Mouse (Mus musculus) ES-Bruce4 (cell line): ENCODE measurements around the gene Slc16a11. TPM values are rescaled to one million over a fixed set of nuclear protein-coding genes. Genes with fewer than 3 reads are reported as not detected.
"Not testable (repeated sequence)": the region's sequence is repeated elsewhere in the genome, so short reads cannot be mapped to it uniquely, and the experiment has no call there.

Experiments
- H3K27ac ChIP-seq: 2 replicates; pipeline ENCODE4 v1.5.1; 2012; ENCODE audit warnings: low read length, inconsistent platforms; ENCODE audit not compliant: insufficient read depth
- H3K27me3 ChIP-seq: 2 replicates; pipeline ENCODE4 v1.6.1; 2012; ENCODE audit warnings: mild to moderate bottlenecking, low read length, inconsistent platforms; ENCODE audit not compliant: control insufficient read depth, poor library complexity, insufficient read depth, severe bottlenecking
- H3K36me3 ChIP-seq: 2 replicates; pipeline ENCODE4 v1.6.1; 2012; ENCODE audit warnings: inconsistent platforms, mild to moderate bottlenecking, low read length, moderate library complexity; ENCODE audit not compliant: control insufficient read depth, poor library complexity, insufficient read depth, severe bottlenecking
- H3K4me1 ChIP-seq: one replicate; pipeline ENCODE4 v1.8.1; 2011; ENCODE audit warnings: low read length; ENCODE audit not compliant: control insufficient read depth, insufficient read depth
- H3K4me3 ChIP-seq: 2 replicates; pipeline ENCODE4 v1.5.1; 2011; ENCODE audit warnings: low read depth, mild to moderate bottlenecking, low read length
- H3K9ac ChIP-seq: 2 replicates; pipeline ENCODE4 v1.6.1; 2012; ENCODE audit warnings: low read depth, mild to moderate bottlenecking, inconsistent platforms; ENCODE audit not compliant: poor library complexity, severe bottlenecking
- H3K9me3 ChIP-seq: replicated peaks from 2 replicates; pipeline ENCODE4 v1.6.1; 2012; ENCODE audit warnings: mild to moderate bottlenecking, low read length, inconsistent platforms; ENCODE audit not compliant: control insufficient read depth, poor library complexity, insufficient read depth, severe bottlenecking
- CTCF ChIP-seq: IDR thresholded peaks from one replicate; pipeline ENCODE4 v1.8.1; 2011; ENCODE audit warnings: low read depth, low read length
- EP300 ChIP-seq: IDR thresholded peaks from 2 replicates; pipeline ENCODE4 v1.6.1; 2011; ENCODE audit warnings: low read depth, low read length; ENCODE audit not compliant: insufficient read depth
- POLR2A ChIP-seq: IDR thresholded peaks from one replicate; pipeline ENCODE4 v1.8.1; 2011; ENCODE audit warnings: low read length; ENCODE audit not compliant: insufficient read depth
- polyA plus RNA-seq: library from polyadenylated mRNA; stranded (reverse); fragments of >200 nt; gene quantifications from 2 replicates; pipeline ENCODE4 v1.2.4, GENCODE M21; 2011; ENCODE audit warnings: low read depth; ENCODE audit not compliant: missing spikeins, insufficient read depth, insufficient read length

Gene Slc16a11
- polyA plus RNA-seq: 2.0 and 3.5 TPM in 2 replicates

DNA sequence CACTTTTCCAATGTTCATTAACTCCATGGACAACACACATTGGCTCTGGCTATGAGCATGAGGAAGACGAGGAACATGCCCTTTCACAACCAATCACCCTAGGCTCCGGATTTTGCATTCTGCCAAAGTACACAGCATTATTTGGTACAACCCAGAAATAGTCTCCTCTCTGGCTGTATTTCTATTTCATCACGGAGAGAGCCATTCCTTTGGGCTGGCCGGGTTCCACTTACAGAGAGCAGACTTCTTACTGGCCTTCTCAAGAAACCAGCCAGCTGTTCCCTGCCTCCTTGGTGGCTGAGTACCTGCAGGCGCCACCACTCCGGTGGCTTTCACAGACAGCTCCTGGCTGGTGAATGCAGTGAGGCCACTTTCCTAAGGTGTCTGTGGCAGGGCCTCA lies at the start of gene Slc16a11:
TSS of gene Slc16a11 (plus strand) at position 330 of the 400 bp plus-strand sequence.
- Histone ChIP-seq H3K9ac (peak within 1 kb of the TSS; percentile 41), H3K4me3 (no peak within 1 kb of the TSS), H3K36me3 (no peaks in the 10 kb centered on the region), H3K27me3 (no peaks in the 10 kb centered on the region), H3K4me1 (no peaks in the 10 kb centered on the region), H3K27ac (no peak within 1 kb of the TSS), H3K9me3 (no peaks in the 10 kb centered on the region)
- TF ChIP-seq CTCF: no peak
- TF ChIP-seq POLR2A: no peak
- no peak for TF ChIP-seq EP300

DNA sequence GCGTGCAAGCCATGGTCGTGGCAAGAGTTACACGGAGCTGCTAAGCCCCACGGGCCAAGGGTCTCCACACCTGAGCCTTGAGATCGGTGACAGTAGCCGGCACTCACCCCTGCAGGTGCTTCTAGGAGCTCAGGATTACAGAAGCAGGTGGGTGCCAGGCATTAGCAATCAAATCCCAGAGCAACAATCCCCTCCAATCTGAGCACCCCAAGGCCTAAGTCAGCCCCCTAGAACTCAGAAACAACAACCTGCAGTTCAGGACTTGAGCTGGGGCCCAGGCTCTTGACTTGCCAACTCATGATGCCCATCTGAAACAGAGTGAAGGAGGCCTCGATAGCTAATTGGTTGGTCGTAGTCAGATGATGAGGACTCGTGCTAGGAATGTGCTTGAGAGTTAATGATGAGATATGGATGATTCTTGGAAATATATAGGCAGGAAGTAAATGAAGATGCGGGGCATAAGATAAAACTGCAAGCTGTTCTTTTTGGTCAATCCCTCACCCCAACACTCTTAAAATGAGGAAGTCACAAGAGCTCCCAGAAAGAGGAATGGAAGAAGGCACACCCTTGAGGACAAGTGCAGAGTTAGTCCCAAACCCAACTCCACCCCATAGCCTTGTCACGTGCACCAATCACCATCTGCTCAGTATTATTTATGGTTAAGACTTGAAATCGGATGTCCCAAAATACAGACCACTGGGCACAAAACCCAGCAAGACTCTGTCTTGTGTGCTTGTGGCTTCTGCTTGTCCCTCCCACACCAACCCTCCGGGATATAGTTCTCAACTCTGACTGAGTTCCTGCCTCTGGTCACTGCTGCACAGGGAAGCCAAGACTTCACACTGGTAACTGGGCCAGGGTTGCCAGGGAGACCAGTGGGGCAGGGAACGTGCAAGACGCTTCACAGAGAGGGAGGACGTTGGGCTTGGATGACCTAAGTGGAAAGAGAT lies 46.3 kb upstream of the Slc16a11 start:
- Histone ChIP-seq H3K27ac (no peak overlapping the region), H3K27me3 (no peaks in the 10 kb centered on the region; the same call in 1 of the 2 replicates), H3K9ac (no peak overlapping the region), H3K36me3 (no peaks in the 10 kb centered on the region), H3K4me1 (no peaks in the 10 kb centered on the region), H3K4me3 (no peak overlapping the region), H3K9me3 (no peaks in the 10 kb centered on the region)
- TF ChIP-seq EP300: no peak
- TF ChIP-seq CTCF: no peak
- no peak for TF ChIP-seq POLR2A

DNA sequence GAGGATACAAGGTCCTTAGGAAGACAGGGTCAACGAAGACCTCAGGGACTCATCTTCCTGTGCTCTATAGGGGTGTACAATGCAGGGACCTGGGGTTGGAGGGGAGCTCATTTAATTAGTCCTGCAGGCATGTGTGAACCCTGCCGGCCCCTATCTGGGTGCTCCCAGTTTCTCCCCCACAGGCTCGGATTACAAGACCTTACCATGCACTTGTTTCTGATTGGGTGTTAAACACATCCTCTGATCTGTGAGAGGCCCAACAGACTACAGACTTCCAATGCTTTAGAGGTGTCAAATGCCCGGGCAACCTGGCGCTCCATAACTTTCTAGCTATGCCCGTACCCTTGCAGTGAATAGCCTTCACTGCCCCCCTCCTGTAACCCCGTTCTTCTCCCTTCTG lies 44.4 kb upstream of the Slc16a11 start:
- no peaks in the 10 kb centered on the region; the same call in 1 of the 2 replicates for H3K27me3 ChIP-seq
- H3K4me1 ChIP-seq: no peaks in the 10 kb centered on the region
- no peak overlapping the region for H3K9ac ChIP-seq
- H3K36me3 ChIP-seq: no peaks in the 10 kb centered on the region
- TF ChIP-seq POLR2A: no peak
- TF ChIP-seq CTCF: no peak
- TF ChIP-seq EP300: no peak
- no peaks in the 10 kb centered on the region for H3K9me3 ChIP-seq
- H3K27ac ChIP-seq: no peak overlapping the region
- H3K4me3 ChIP-seq: no peak overlapping the region

DNA sequence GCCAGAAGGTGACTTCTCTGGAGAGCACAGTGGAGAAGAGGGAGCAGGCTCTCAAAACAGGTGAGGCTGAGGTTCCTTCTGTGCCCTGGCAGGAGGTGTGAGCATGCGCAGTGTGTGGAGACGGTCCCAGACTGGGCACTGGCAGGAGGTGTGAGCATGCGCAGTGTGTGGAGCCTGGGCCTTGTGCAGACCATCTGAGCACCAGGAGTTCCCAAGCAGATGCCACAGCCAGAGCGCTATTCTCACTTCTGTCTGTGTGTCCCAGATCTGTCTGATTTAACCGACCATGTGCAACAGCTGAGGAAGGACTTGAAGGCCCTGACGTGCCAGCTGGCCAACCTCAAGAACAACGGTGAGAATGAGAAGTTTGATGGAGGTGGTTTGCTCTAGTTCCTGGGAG lies 43.1 kb upstream of the Slc16a11 start:
- H3K36me3 ChIP-seq, H3K9ac ChIP-seq, H3K9me3 ChIP-seq, H3K27ac ChIP-seq, H3K4me3 ChIP-seq, H3K27me3 ChIP-seq, H3K4me1 ChIP-seq: not testable (repeated sequence)

DNA sequence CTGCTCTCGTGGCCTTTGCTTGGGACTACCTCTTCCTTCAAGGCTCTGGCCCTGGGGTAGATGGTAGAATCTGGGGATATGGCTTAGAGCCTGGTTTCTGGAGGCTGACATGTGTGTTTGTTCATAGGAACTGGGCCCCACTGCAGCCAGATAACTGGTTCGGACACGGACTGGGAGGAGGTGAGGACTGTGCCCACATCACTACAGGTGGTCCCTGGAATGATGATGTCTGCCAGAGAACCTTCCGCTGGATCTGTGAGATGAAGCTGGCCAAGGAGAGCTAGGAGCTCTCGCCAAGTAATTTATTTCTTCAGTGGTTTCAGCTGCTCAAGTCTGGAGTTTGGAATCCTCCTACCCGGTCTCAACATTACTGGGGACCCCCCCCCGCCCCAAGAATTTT lies 42.3 kb upstream of the Slc16a11 start:
- no peak overlapping the region for H3K27ac ChIP-seq
- H3K9me3 ChIP-seq: no peaks in the 10 kb centered on the region
- H3K4me3 ChIP-seq: no peak overlapping the region
- no peaks in the 10 kb centered on the region for H3K4me1 ChIP-seq
- H3K36me3 ChIP-seq: no peaks in the 10 kb centered on the region
- H3K9ac ChIP-seq: no peak overlapping the region
- H3K27me3 ChIP-seq: no peaks in the 10 kb centered on the region
- TF ChIP-seq EP300 (no peak), POLR2A (no peak), CTCF (no peak)

DNA sequence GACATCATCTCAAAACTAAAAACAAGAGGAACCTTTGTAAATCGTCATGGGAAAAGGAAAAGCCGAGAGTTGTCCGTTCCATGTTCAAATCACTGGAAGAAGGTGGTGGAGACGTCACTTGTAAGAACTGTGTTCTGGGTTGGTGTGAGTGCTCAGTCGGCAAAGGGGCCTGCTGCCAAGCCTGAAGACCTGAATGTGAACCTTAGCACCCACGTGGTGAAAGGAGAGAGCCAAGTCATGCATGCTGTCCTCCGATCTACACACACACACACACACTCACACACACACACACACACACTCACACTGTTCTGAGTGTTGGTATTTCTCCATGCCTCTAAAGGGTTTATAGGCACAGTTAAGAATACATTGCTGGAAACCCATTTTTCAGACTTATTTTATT lies 41.4 kb upstream of the Slc16a11 start:
- Histone ChIP-seq H3K27me3 (no peaks in the 10 kb centered on the region), H3K9me3 (no peaks in the 10 kb centered on the region)

More for the DNA sequence above, 41.4 kb upstream of the Slc16a11 start:
- H3K27ac ChIP-seq: no peak overlapping the region
- no peak for TF ChIP-seq POLR2A
- no peak for TF ChIP-seq EP300
- no peak for TF ChIP-seq CTCF
- no peaks in the 10 kb centered on the region for H3K36me3 ChIP-seq
- no peaks in the 10 kb centered on the region for H3K4me1 ChIP-seq
- no peak overlapping the region for H3K9ac ChIP-seq
- H3K4me3 ChIP-seq: no peak overlapping the region
